Mouse (Mus musculus): Measurements from ENCODE around the gene Cox4i2.

The Cox4i2 gene

DNA sequence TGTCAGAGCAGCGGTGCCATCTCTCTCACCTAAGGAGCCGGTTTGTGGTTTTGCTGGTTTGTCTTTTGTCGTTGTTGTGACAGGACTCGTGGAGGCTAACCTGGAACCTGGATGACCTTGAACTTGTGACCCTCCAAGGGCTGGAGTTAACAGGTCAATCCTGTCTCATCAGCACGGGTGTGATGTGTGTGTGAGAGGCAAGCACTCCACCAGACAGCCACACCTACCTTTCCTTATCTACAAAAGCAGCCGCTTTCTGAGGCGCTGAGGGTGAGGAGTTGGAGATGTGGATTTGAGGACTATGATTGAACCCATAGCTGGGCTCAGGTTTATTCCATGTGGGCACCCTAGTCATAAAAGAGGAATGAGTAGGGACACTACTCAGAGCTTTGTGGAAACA is 15.7 kb downstream of the Cox4i2 start:
- no peak for DNase-seq (ENCODE audit: low read depth)

DNA sequence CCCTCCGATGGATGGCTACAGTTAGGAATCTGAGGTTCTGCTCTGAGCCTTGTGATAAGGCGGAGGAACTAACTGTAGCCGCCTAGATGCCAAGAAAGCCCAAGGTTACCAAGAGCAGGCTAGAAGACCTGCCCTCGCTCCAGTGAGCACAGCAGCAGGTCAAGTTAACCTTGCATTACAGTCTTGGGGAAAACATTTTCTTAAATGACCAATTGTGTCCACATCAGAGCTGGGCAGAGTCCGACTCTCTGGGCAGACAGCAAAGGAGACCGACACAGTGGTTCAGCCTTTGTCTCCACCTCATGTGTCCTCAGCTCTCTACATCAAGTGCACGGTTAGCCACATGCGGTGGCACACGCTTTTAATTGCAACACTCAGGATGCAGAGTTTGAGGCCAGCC is 17.6 kb downstream of the Cox4i2 start:
- DNase-seq (ENCODE audit: low read depth) = no peak

DNA sequence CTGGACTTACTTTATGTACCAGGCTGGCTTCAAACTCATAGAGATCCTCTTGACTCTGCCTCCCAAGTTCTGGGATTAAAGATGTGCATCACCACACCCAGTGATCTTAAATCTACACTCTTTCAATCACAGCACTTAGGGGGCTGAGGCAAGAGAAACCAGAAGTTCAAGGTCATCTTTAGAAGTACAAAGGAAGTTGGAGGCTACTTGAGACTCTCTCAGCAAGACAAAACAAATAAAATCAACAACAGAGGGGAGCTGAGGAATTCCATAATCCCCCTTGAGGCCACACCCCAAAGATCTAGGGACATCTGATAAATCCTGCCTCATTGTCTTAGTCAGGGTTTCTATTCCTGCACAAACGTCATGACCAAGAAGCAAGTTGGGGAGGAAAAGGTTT is 18.3 kb downstream of the Cox4i2 start:
- no peak for DNase-seq (ENCODE audit: low read depth)

DNA sequence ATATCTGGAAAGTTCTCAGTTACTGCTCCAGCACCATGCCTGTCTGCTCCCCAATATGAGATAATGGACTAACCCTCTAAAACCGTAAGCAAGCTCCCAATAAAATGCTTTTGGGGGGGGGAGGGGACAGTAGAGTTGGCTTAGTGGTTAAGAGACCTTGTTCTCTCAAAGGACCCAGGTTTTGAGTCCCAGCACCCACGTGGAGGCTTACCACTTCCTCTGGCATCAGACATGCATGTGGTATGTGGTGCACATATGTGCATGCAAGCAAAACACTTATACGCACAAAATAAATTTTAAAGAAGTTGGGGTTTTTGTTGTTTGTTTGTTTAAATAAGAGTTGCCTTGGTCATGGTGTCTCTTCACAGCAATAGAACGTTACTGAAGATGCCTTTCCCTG is 21.4 kb downstream of the Cox4i2 start:
- peak; percentile 82 for DNase-seq (ENCODE audit: low read depth)

DNA sequence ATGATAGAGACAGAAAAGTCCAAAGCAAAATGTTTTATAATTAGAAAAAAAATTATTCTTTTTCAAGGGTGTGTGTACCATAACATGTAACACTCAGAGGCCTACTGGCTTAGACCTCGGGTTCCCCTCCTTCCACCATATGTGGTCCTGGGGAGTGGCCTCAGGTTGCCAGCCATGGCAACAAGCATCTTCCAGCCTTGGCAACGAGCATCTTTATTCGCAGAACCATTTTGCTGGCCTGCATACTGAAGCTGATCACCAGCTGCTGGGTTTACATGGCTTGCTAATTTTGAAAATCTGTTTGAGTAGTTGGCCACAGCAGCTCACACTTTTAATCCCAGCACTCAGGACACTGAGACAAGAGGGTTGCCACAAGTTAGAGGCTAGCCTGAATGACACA is 22.0 kb downstream of the Cox4i2 start:
- no peak for DNase-seq (ENCODE audit: low read depth)

DNA sequence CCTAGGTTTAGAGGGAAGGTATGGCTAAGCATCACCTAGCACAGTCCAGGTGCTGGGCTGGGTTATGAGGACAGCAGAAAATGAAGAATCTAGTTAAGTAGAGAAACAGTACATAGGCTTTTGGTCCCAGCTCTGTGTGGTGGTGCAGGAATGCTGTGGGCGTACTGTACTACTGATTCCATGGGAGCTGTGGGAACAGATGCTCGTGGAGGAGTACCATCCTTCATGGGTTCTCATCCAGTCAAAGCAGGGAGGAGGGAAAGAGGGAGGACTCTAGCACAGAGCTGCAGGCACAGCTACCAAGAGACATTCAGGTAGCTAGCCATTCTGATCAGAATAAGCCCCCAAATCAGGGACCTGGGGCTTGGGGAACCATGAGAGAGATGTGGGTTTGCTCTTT is 22.5 kb downstream of the Cox4i2 start:
- DNase-seq (ENCODE audit: low read depth) = no peak

DNA sequence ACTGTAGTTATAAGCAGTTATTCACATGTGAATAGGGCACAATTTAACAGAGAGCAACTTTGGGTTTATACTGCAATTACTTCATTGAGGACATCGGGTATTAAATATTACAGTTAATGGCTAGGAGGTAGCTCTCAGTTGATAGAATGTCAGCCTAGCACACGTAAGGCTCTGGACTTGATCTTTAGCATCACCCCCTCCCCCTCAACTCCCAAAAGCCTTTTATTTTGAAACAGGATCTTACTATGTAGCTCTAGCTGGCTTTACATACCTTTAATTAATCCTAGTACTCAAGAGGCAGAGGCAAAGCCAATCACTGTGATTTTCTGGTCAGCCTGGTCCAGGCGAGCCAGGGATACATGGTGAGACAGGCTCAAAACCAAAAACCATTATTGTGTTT is 23.1 kb downstream of the Cox4i2 start:
- no peak for DNase-seq (ENCODE audit: low read depth)

DNA sequence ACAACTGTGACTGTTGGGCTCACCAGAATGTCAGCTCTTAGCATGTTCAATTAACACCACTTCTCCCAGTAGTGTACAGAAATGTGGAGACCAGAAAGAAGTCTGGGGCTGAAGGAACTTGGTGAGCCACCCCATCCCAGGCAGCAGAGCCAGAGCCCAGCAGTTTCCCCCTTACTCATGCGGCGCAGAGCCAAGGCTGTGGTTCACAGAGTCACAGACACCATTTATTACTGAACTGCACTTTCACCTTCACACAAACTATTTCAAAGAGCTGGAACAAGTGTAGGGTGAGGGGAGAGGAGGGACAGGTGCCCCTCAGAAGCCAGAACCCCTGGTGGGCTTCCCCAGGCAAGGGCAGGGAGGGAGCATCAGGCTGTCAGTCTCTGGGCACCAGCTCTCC is 26.5 kb downstream of the Cox4i2 start:
- DNase-seq (ENCODE audit: low read depth) = no peak

DNA sequence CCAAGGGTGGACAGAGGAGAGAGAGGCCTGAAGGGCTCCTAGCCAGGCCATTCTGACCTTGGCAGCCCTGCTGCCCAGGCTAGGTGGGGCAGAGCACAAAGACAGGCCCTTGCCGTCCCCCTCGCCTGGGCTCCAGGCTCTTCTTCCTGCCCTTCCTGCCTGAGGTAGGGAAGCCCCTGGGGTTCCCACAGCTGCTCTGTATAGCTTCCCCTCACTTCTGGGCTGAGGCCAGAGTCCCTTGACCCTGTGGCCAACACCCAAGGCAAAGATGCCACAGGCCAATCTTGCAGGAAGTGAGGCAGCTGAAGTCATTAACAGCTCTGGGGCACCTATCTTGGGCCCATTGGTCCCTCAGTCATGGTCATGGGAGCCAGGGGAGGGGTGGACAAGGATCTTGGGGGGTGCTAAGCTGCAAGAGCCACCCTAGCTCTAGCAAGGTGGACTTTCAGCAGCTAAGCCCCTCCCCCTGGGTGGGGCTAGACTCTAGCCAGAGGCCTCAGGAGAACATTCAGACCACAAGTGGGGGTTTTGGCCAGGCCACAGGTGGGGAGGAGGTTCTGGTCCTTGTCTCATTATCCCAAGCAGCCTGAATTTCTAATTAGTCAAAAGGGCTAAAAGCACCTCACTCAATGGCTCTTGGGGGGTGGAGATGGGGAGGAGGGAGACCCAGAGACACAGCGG is 27.2 kb downstream of the Cox4i2 start:
- DNase-seq (ENCODE audit: low read depth) = no peak

DNA sequence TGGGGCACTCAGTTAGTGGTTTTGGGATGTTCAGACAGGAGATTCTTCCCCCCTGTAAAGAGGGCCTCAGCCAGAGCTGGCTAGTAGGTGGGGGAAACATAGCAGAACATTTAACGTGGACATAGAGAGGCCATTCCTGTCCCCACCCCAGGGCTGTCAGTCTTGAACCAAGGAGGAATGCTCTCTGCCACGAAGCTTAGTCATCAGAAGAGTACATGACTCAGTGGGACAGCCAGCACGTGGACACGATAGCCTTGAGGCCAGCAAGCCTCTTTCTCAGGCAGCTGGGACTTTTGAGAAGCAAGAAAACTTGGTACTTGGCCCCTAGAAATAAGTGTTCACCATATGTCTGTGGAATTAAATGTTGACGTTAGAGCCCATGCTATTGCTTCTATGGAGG is 28.7 kb downstream of the Cox4i2 start:
- DNase-seq (ENCODE audit: low read depth) = no peak

DNA sequence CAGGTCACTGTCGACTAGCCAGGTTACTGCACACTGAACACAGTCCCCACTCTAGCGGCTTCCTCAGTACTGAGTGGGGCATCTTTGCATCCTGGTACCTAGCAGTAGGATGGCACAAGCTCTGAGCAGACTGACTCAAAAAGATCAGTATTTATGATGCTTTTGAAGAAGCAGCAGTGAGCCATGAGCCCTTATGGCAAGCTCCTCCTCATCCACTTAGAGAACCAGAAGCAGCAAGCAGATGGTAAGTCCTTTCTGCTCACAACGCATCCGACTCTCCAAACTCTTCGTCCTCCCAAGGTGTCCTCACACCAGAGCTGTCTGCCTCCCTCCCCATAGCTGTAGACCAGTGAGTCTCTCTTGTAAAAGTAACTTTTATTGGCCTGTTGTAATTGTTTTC is 29.3 kb downstream of the Cox4i2 start:
- DNase-seq (ENCODE audit: low read depth) = no peak

DNA sequence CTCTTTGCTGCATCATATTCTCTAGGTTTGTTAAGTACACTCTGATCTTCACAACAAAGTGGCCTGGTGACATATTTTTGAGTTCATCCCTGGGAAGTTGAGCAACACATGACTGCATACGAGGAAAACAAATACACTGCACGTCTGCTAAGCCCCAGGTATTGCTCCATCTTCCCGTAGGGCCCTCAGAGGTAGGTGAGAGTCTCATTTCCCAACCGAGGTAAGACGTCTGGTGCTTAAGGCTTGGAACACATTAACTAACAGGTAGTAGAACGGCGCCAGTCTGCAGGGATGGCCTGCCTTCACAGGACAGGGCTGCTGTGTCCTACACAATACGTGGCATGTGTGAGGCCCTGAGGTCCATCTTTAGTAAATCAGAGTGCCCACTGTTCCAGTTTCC is 30.7 kb downstream of the Cox4i2 start:
- no peak for DNase-seq (ENCODE audit: low read depth)

DNA sequence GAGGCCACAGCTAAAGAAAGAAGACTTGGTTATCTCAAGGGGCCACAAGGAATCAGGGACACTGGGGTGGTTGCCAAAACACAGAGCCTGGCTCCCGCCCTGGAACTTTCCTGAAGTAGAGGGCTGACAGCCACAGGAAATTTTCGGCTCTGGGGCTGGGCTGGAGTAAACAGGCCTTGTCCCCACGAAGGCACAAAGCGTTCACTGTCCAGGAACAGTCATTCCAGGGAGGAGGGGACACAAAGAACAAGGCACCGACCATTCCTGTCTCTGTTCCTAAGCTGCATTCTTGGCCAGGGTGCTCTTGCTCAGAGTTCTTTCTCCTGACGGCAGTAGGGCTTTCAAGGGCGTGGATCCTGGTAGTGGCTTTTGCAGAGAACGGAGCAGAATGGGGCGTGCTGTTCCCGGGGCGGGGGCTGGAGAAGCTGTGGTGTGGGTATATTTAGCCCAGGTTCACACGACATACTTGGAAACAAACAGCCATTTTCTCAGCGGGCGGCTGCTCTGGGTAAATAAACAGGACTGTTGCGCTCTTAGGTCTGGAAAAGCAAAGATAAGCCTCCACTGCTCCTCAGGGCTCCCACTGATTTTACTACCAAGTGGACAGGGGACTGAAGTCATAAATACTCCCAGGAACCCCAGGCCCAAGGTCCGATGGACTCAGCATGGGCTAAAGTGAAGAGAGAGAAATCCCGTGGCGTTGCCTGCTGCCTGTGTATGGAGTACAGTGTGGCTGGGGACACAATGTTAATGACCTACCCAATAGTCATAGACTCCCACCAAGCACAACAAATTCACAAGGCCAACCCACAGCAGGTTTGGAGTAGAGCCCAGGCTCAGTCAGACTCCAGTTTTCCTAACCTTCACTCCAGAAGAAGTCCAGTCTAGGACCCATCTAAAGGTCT is 31.7 kb downstream of the Cox4i2 start:
- no peak for DNase-seq (ENCODE audit: low read depth)

DNA sequence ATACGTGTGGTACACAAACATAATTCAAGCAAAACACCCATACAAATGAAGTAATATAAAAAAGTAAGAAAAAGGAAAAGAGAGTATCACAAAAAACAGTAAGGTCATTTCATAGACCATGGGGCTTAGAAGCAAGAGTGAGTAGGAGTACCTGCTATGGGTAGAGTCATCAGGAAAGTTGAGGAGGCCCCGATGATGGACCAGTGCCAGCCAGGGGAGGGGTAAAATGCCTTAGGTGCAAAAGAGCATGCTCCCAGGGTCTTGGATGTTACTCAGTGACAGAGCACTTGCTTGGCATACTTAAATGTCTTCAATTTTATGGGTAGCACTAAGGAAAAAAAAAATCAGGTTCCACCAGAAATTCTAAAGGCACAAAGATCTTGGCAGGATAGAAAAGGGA is 33.2 kb downstream of the Cox4i2 start:
- no peak for DNase-seq (ENCODE audit: low read depth)

DNA sequence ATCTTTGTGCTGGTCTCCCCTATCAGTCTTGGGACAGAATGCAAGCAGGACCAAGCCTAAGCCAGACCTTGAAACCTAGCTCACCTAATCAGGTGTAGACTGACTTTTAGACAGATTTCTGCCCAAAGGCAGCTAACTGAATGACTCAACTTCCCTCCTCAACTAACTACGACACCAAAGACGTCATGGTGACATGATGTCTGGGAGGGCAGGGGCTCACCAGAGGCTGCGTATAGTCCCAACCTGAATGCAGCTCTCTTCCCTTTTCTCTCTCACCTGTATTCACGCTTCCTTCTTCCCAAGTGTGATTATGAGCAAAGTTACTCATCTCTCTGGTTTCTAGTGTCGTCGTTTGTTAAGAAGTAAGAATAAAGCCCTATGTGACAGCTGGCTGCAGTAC is 33.6 kb downstream of the Cox4i2 start:
- DNase-seq (ENCODE audit: low read depth) = no peak

DNA sequence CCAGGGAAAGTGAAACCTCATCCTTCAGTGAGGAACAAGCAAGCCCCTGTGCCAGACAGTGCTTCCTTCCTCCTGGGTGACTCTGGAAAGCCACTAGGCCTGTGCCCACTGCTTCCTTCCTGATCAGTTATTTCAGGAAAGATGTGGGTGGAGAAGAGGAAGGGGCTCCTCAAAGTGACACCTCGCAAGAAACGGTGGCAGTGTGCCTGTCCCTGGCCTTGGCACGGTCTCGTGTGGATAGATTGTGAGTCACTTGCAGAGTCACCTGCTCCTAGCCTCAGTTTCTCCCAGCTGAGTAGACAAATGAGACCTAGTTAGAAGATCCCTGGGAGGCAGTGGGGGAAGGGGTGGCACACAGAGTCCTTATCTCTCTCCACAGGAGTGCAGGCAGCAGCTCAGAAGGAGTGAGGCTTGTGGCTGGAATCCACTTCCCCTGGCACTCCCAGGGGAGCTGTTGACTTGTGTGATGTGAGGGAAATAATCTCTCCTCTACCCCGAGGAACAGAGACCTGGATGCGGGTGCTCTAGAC is 35.0 kb downstream of the Cox4i2 start:
- DNase-seq (ENCODE audit: low read depth) = peak; percentile 43

DNA sequence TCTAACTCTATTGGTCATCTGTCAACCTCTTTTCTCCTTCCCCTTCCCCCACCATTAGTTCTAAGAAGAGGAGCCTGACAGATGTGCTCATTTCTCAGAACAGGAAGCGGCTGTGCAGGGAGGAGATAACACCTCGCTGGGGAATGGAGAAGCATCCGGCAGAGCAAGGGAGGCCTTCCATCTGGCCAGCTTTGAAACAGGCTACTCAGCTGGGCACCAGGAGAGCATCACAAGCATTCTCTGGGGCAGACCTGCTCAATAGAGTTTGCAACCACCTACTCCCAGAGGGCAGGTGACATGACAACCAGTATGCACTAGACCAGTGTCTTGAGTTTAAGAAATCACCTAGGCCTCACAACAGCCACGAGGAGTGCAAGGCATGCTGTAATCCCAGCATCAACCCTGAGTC is 35.6 kb downstream of the Cox4i2 start:
- DNase-seq (ENCODE audit: low read depth) = peak; percentile 75

DNA sequence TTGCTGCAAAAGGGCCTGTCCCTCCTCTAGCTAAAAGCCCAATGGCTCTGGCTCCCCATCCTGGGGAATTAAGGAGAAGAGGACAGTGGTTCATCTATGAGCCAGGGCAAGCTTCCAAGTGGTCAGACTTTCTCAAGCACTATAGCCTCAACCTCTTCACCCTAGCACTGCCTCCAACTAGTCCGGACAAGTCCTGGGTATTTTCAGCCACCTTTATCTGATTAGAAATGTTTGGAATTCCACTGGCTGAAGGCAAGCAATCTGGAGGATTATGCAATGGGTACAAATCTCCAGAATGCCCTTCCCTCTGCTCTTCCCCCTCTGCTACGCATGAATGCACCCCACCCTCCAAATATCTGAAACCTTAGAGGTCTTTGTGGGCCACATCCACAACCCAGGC is 38.5 kb downstream of the Cox4i2 start:
- no peak for DNase-seq (ENCODE audit: low read depth)

DNA sequence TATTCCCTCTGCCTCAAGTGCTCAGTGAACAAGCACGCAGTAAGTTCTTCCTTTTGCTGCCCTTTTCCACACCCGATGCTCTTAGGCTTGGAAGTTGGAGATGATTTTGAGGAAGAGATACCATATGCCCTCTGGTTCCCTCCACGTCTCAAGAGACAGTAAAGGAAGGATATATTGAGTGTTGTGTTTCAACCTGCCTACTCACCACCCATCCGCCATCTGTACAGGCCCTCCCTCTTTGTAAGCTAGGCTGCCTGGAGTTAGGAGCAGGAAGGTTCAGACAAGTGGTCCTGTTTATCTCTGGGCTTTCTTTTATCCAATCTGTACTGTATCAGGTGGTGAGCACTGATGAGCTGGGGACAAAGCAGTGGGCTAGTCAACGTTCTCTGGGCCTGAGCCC is 39.4 kb downstream of the Cox4i2 start:
- no peak for DNase-seq (ENCODE audit: low read depth)

DNA sequence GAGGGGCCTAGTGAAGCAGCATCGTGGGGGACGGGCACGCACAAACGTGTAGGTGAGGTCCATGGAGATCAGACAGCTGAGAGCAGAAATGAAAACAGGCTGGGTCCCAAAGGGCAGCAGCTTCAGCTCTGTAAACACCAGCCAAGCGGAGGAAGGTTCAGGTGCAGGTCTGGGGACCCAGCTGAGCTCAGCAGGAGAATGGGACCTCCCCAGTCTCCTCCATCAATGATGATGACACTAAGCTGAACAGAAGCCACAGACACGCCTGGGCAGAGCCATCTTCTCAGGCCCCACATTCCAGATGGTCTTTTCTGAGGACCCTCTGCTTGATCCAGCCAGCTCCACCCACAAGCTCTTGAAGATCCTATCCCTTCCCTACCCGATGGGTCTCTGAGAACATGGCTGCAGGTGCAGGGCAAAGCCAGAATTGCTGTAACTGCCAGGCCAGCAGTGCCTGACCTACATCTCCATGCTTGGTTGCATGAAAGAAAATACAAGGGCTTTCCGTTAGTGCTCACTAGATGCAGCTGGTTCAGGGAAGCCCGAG is 40.4 kb downstream of the Cox4i2 start:
- DNase-seq (ENCODE audit: low read depth) = no peak

DNA sequence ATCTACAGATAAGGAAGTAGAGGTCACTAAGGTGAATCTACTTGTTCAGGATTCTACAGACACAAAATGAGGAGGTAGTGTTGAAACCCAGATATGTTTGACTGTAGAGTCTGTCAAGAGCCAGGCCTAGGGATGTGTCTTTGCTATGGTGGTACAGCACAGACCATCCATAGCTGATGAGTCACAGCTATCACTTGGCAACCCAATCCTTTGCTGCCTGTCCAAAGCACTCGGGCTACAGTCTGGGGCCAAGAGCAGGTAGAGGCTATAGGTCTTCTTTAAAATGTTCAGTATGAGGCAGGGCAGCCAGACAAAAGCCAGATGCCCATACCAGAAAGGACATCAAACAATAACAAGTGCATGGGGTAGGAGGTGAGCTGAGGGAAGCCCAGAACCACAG is 43.6 kb downstream of the Cox4i2 start:
- no peak for DNase-seq (ENCODE audit: low read depth)

DNA sequence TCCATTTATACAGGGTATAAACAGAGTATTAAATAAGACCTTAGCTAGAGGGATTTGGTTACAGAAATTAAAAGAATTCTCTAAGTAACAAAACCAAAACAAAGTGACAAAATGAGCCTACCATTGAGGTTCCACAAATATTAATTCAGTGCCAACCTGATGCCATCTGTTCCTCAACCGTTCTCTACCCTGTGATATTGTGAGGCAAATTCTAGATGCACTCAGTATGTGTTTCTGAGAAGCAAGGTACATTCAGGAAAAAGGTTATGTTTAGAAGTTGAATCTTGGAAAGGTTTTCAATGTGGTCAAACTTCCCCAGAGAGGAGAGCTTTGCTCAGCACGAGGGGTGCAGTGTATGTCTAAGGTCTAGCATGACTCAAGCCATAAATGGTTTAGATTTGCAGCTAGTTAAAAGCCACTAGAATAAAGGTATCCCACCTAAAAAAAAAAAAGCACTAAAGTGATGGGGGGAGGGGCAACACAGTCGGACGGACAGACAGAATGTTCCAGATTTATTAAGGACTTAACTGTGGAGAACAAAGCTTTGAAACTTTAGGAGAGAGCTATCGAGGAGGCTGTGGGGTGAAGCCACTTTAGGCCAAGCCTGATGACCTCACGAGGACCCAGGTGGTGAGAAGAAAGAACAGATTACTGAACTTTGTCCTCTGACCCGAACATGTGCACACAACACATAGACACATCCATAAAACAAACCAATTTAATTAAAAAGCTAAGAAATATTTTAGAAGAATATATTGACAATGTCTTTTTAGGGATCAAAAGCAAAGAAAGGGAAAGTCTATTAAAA is 46.2 kb downstream of the Cox4i2 start:
- no peak for DNase-seq (ENCODE audit: low read depth)
